Mouse (Mus musculus) lung, postnatal 25 days (tissue): ENCODE measurements at regions not wholly inside any gene's neighbourhood (a gene's known extent, or its start where the extent isn't known, plus 50 kb on each side); places are given as distances from the start of the nearest gene placed in this dataset.

Experiments used
- DNase-seq: peaks from one replicate; pipeline ENCODE4 v3.0.0; 2022; ENCODE audit warnings: low spot score

GRCm38 (mm10) chr16:93458011-93458585 is 145.8 kb downstream of the Setd4 start:
- no peak for DNase-seq

DNA sequence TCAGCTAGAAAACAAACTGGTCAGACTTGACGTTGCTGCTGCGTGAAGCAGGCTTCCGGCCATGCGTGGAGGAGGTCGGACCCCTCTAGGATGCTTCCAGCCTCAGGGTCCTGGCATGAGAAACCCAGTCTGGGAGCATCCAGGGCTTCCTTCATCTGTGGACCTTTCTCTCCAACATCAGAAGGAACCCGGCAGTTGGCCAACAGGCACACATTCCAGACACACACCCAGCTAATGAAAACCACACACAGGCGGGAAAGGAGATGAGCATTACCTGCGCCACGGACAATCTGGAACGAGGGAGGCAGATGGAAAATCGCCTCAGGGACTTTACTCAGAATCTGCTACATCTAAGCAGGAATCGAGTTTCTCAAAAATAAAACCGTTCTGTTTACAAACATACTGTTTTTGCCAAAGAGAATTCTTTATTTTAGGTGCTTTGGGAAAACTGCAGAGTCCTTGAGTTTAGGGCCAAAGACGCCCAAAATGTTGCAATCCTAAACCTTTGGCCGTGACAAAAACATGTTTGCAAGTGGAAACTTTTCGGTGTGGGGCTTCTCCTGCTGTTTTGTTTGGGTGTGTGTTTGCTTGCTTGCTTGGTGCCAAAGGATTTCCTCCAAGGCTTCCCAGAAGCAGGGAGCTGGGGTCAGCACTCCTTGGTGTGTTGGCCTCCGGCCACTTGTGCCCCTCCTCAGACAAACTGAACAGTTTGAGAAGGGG is 147.0 kb downstream of the Setd4 start:
- DNase-seq: peak; percentile 18

DNA sequence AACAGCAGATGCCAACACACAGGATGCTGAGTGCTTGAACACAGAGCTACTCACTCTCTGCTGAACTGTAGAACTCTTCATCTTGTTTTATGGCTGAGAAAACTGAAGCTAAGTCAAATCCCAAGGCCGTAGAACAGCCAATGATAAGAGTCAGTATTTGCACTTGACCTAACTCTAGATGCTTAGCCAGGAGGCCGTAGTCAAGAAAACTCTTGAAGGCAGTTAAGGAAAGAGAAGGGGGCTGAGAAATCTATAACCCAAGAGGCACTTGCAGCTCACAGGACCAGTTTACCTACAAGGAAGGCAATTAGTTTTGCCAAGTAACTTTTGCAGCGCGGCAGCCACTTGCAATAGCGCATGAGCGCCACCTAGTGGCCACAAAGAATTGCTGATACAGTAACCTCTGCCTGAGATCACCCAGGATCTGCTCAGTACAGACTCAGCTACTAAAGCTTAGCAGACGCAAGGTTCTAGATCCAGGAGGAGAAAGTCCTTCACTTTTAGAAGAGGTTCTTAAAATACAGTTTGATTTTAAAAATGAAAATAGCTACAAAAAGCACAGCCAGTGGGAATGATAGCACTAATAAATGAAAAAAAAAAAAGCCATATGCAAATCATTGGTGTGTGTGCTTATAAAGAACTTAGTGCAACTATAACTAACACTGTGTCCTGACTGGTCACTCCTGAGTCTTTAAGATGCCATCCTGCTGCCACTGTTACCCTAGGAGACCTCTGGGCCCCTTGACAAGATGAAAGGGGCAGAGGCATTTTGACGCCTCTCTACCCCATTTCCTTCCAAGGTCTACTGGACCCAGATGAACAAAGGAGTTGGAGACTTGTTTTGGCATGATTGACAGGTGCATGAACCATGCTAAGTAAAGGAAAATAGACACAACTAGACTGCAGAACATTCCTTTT is 149.5 kb downstream of the Setd4 start:
- DNase-seq: peak; percentile 79

GRCm38 (mm10) chr16:93453056-93453455 is 150.8 kb downstream of the Setd4 start:
- DNase-seq: no peak

DNA sequence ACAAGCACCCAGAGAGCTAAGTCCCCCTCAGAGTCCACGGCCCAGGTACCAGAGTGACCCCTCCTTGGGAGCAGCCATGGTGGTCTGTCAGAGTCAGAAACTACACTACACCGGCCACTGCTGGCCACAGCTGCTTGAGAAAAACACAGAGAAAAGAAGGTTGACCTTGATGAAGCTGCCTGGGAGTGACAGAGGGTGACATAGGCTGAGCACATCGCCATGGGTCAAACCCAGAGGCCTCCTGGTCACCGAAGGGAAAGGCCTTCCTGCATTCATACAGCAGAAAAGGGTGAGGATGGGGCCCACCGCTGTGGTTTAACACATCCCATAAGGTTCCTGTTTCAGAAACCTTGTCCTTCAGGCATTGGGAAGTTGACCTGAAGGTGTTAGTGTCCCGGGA is 153.0 kb downstream of the Setd4 start:
- DNase-seq: no peak

DNA sequence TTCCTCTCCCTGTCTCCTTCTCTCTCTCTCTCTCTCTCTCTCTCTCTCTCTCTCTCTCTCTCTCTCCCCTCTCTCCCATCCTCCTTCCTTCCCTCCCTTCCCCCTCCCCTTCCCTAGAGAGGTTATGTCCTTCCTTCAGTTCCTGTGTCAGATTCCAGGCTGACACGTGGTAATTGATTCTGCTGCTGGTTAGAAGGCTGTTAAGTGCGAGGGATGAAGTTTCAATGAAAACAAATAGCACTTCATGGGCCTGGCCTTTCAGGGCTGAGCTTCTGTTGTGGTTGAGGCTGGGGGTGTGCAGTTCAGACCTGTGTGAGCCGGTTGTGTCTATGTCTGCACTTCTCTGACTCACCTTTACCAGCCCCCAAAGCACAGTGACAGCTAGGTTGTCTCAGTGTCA is 153.9 kb downstream of the Setd4 start:
- no peak for DNase-seq

GRCm38 (mm10) chr16:93448124-93448523 is 155.7 kb downstream of the Setd4 start:
- DNase-seq: no peak

DNA sequence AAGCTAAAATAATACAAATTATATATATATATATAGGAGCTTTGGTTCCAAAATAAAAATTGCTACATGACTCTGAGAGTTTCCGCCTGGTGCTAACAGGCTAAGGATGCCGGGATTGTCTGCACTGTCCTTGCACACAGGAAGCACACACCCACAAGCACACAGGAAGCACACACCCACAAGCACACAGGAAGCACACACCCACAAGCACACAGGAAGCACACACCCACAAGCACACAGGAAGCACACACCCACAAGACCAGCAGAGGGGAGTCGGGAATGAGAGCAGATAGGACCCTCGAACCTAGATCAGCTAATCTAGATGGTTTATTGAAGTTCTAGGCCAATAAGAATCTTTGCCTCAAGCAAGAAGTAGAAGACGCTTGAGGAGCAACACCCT is 156.9 kb downstream of the Setd4 start:
- DNase-seq: no peak

GRCm38 (mm10) chr16:93446206-93446605 is 157.7 kb downstream of the Setd4 start:
- no peak for DNase-seq

- no peak for DNase-seq
These were observed 161.0 kb downstream of the Setd4 start for GRCm38 (mm10) chr16:93442837-93443236.

GRCm38 (mm10) chr16:93437608-93438425 is 166.0 kb downstream of the Setd4 start:
- no peak for DNase-seq

- DNase-seq: no peak
These were observed 167.1 kb downstream of the Setd4 start for GRCm38 (mm10) chr16:93436732-93437131.

DNA sequence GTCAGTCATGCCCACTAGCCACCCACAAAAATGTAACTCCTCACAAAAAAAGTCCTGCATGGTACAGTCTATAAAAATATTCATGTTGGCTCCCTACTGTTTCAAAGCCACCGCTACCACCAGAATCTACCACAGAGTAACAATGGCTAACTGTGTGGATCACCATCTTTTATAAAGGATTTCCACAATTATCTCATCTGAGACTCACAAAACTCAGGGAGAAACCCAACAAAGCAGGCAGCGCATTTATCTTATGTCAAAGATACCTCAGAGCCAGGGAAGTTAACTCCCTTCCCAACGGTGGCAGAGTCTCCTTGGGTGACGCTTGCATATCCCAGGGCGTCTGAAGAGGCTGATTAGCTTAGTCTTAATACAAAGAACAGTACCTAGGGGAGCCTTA is 172.5 kb downstream of the Setd4 start:
- DNase-seq: no peak

DNA sequence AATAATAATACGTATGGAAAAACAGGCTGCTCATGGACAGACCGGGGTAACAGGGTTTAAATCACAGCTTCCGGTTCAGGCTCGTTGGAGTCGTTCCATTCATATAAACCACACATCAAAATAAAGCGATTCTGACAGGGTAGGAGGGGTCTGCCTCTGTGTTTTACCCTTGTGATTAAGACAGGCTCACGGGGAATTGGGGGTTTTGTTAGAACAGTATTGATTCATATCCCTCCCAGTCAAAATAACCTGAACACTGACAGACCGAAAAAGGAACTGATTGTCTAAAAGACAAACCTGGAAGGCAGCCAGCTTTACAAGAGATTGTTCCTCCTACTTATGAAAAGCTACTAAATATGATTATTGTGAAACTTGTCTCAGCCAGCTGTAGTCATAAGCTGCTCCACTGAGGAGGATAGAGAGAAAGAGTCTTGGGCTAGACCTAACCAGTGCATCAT is 174.5 kb downstream of the Setd4 start:
- no peak for DNase-seq

DNA sequence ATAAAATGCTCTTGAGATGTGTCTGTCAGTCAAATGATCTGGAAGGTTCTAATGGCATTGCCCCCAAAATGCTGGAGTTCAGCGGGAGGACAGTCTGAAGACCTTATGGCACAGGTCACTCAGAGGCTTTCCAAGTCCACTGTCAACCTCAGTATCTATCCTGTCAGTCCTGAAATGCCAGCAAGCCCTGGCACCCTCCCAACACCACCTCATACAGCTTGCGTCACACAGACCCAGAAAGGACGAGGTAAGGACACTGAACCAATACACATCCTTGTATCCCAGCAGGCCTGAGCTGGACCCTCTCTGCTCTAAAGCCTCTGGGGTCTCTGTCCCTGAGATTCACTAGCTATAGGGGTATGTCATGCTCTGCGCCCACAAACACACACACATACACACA is 176.6 kb downstream of the Setd4 start:
- no peak for DNase-seq

DNA sequence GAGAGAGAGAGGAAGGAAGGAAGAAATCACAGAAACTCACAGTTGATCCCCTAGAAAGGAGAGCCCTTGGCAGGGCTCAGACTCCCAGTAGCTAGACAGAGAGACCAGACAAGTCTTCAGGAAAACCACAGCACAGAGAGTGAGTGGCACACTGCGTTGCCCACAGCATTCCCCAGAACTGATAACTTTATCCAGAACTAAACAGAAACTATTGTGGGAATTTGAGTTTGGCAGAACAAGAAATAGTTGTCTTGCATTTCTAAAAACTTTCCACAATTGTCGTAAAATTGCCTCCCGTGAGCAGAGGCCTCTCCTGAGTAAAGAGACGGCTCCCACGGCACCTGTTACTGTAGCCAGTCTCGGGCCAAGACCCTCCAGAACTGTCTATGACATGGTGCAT is 178.1 kb downstream of the Setd4 start:
- no peak for DNase-seq

- no peak for DNase-seq
These were observed 180.7 kb downstream of the Setd4 start for GRCm38 (mm10) chr16:93423174-93423573.

DNA sequence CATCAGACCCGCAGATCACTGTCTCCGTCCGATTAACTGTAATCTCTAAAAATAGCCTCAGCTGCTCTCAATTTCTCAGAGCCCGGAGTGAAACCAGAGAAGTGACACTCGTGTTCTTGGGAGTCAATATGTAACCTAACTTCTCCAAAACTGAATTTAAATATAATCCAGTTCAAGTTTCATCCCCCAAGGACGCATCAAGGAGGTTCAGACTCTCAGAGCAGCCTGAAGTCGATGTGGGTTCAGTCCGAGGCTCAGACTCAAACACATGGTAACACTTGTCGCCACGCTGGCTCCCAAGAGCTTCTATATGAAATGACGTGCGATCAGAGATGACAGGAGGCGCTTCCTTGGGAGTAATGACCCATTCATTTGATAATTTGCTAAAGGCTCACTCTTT is 181.6 kb downstream of the Setd4 start:
- no peak for DNase-seq

- no peak for DNase-seq
These were observed 185.6 kb downstream of the Setd4 start for GRCm38 (mm10) chr16:93418246-93418645.

- DNase-seq: no peak
These were observed 186.0 kb downstream of the Setd4 start for GRCm38 (mm10) chr16:93417831-93418230.

DNA sequence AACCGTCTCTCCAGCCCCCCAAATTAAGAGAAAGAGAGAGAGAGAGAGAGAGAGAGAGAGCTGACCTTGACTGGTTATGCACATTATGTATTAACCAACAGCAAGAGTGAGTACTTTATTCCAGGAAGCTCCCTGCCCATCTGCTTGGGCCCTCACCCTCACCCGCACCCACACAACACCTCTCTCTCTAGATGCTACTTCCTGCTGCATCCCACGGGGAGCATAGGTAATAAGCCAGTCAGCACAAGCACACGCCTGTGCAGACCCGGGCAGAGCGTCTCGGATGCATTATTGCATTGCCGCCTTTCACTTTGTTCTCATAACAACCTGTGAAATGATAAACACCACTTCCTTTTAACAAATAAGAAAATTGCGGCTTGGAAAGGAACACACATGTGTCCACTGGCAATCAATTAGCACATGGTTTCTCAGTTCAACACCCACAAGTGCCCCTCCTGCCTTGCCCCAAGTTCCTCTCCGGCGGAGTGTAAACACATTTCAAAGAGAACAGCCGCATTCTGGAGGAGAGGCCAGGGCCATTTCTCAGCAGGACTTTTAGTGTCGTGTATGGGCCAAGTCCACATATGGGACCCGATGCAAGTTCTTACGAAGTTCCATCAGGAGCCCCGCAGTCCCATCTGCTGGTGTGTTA is 211.7 kb downstream of the Setd4 start:
- no peak for DNase-seq
